ENCODE assay signal across 17 mouse cellular contexts in genomic region chr13:95782969-95783332, GRCm38 (mm10).
A peak's percentile ranks its signal among the peaks of the same experiment; 100 is the strongest.
DNase-seq lines count a peak whose midpoint lies in the region; ATAC-seq and TF ChIP-seq lines count a peak whose summit lies in the region.
"Had no signal": no experiment of that assay in that cellular context is flagged by ENCODE, and none has a peak within 500 bp of the region (broad histone marks: within the 10 kb centered on the region; RNA-seq: fewer than 3 reads in every experiment).

No protein-coding gene starts in this region.

- WGBS in liver, embryonic 12.5 days (ENCODE audit: insufficient replicate concordance): 34% methylated on average over 2 of the region's 2 CpGs
- 48% methylated on average over 2 of the region's 2 CpGs for WGBS in liver, embryonic 11.5 days
- WGBS in liver, embryonic 14.5 days (ENCODE audit: insufficient replicate concordance): 38% methylated on average over 2 of the region's 2 CpGs
- WGBS in stomach, postnatal 0 days: 52% methylated on average over 2 of the region's 2 CpGs
- 43% methylated on average over 2 of the region's 2 CpGs for WGBS in hindbrain, embryonic 12.5 days
- 71% methylated on average over 2 of the region's 2 CpGs for WGBS in kidney, embryonic 14.5 days

- no peak for TF ChIP-seq EP300 in liver, embryonic 14.5 days (IDR thresholded peaks at IDR 0.05; ENCODE audit: low read depth)
- TF ChIP-seq EP300 in stomach, postnatal 0 days (optimal IDR thresholded peaks at IDR 0.05): no peak

- H3K36me3 ChIP-seq in liver, embryonic 12.5 days: no peaks in the 10 kb centered on the region
- no peaks in the 10 kb centered on the region for H3K36me3 ChIP-seq in liver, embryonic 11.5 days (ENCODE audit: control insufficient read depth, insufficient read depth, low read length)
- no peaks in the 10 kb centered on the region for H3K36me3 ChIP-seq in liver, embryonic 14.5 days (replicated peaks; ENCODE audit: control insufficient read depth, insufficient read depth, low read depth)
- no peaks in the 10 kb centered on the region for H3K36me3 ChIP-seq in stomach, postnatal 0 days (ENCODE audit: control insufficient read depth, insufficient read depth, low read length)
- H3K36me3 ChIP-seq in hindbrain, embryonic 12.5 days: no peaks in the 10 kb centered on the region
- no peaks in the 10 kb centered on the region for H3K36me3 ChIP-seq in kidney, embryonic 14.5 days (ENCODE audit: control insufficient read depth, insufficient read depth, low read length)
- H3K36me3 ChIP-seq: forebrain, embryonic 12.5 days; lung, embryonic 15.5 days had no signal

- no peak overlapping the region for H3K9ac ChIP-seq in liver, embryonic 12.5 days
- no peak overlapping the region for H3K9ac ChIP-seq in liver, embryonic 11.5 days (ENCODE audit: low read depth, low read length)
- H3K9ac ChIP-seq in liver, embryonic 14.5 days (replicated peaks): no peak overlapping the region
- H3K9ac ChIP-seq in stomach, postnatal 0 days (ENCODE audit: low read length): no peak overlapping the region
- H3K9ac ChIP-seq in hindbrain, embryonic 12.5 days: no peak overlapping the region
- no peak overlapping the region for H3K9ac ChIP-seq in kidney, embryonic 14.5 days (ENCODE audit: low read depth, low read length)
- H3K9ac ChIP-seq: forebrain, embryonic 12.5 days; lung, embryonic 15.5 days had no signal

- H3K27me3 ChIP-seq in liver, embryonic 12.5 days (replicated peaks): no peaks in the 10 kb centered on the region
- H3K27me3 ChIP-seq in liver, embryonic 11.5 days (replicated peaks; ENCODE audit: control insufficient read depth, insufficient read depth, low read length): no peaks in the 10 kb centered on the region
- H3K27me3 ChIP-seq in liver, embryonic 14.5 days (ENCODE audit: control insufficient read depth, insufficient read depth, low read length): no peaks in the 10 kb centered on the region
- no peaks in the 10 kb centered on the region for H3K27me3 ChIP-seq in stomach, postnatal 0 days (ENCODE audit: control insufficient read depth, insufficient read depth, low read length)
- H3K27me3 ChIP-seq in hindbrain, embryonic 12.5 days: no peaks in the 10 kb centered on the region
- no peaks in the 10 kb centered on the region for H3K27me3 ChIP-seq in kidney, embryonic 14.5 days (ENCODE audit: control insufficient read depth, insufficient read depth, low read length)
- H3K27me3 ChIP-seq: forebrain, embryonic 12.5 days; lung, embryonic 15.5 days had no signal

- peaks cover 36% of the 10 kb centered on the region for H3K4me1 ChIP-seq in liver, embryonic 12.5 days
- H3K4me1 ChIP-seq in liver, embryonic 11.5 days (replicated peaks; ENCODE audit: control insufficient read depth, insufficient read depth, low read length): peaks cover 30% of the 10 kb centered on the region
- peaks cover 3 to 22% of the 10 kb centered on the region in 2 experiments; a peak in 3 of 4 replicates for H3K4me1 ChIP-seq in liver, embryonic 14.5 days (replicated peaks; ENCODE audit: control insufficient read depth in 2 of 2, insufficient read depth in 2 of 2, low read length in 1 of 2)
- peaks cover 6% of the 10 kb centered on the region; the same call in 1 of the 2 replicates for H3K4me1 ChIP-seq in stomach, postnatal 0 days (replicated peaks; ENCODE audit: control insufficient read depth, insufficient read depth)
- peaks cover 36% of the 10 kb centered on the region for H3K4me1 ChIP-seq in hindbrain, embryonic 12.5 days
- peaks cover 19% of the 10 kb centered on the region for H3K4me1 ChIP-seq in kidney, embryonic 14.5 days (ENCODE audit: control insufficient read depth, insufficient read depth, low read length)

- TF ChIP-seq CTCF in liver, embryonic 14.5 days (IDR thresholded peaks at IDR 0.05; ENCODE audit: low read depth): no peak
- no peak for TF ChIP-seq CTCF in stomach, postnatal 0 days (IDR thresholded peaks at IDR 0.05; ENCODE audit: low read depth)

- no peak overlapping the region for H3K4me3 ChIP-seq in liver, embryonic 12.5 days
- no peak overlapping the region for H3K4me3 ChIP-seq in liver, embryonic 11.5 days (ENCODE audit: low read depth, low read length)
- H3K4me3 ChIP-seq in liver, embryonic 14.5 days (ENCODE audit: insufficient read depth in 1 of 2, low read depth in 2 of 2, low read length in 2 of 2): no peak overlapping the region
- no peak overlapping the region for H3K4me3 ChIP-seq in stomach, postnatal 0 days (ENCODE audit: low read depth, low read length)
- H3K4me3 ChIP-seq in hindbrain, embryonic 12.5 days: no peak overlapping the region
- H3K4me3 ChIP-seq in kidney, embryonic 14.5 days (ENCODE audit: low read length): no peak overlapping the region
- H3K4me3 ChIP-seq: forebrain, embryonic 12.5 days; left cerebral cortex, adult 2 months; lung, embryonic 15.5 days had no signal

- DNase-seq in adrenal gland, adult (ENCODE audit: inconsistent age in 2 of 2, low spot score in 1 of 2): peak; percentile 73 to 89
- DNase-seq in adrenal gland, adult 18-20 months (ENCODE audit: low spot score in 2 of 2): no peak
- no peak for DNase-seq in liver, embryonic 11.5 days (ENCODE audit: low spot score)
- no peak for DNase-seq in liver, embryonic 14.5 days (ENCODE audit: low read depth in 3 of 3, low spot score in 3 of 3)
- DNase-seq in stomach, postnatal 0 days (ENCODE audit: low spot score): peak; percentile 55
- DNase-seq: cerebellum, postnatal 25 days; midbrain, embryonic 14.5 days; right cerebral cortex, postnatal 4 days; thymus, adult 2 months had no signal

- H3K27ac ChIP-seq in liver, embryonic 12.5 days: no peak overlapping the region
- H3K27ac ChIP-seq in liver, embryonic 11.5 days (ENCODE audit: low read depth, low read length): no peak overlapping the region
- H3K27ac ChIP-seq in liver, embryonic 14.5 days: no peak overlapping the region
- no peak overlapping the region; the same call in 1 of the 2 replicates for H3K27ac ChIP-seq in stomach, postnatal 0 days (replicated peaks)
- no peak overlapping the region for H3K27ac ChIP-seq in hindbrain, embryonic 12.5 days
- H3K27ac ChIP-seq in kidney, embryonic 14.5 days (ENCODE audit: low read depth, low read length): no peak overlapping the region
- H3K27ac ChIP-seq: forebrain, embryonic 12.5 days; kidney, postnatal 0 days; left cerebral cortex, adult 2 months; lung, embryonic 15.5 days had no signal

- no peaks in the 10 kb centered on the region for H3K9me3 ChIP-seq in liver, embryonic 12.5 days (replicated peaks)
- no peaks in the 10 kb centered on the region for H3K9me3 ChIP-seq in liver, embryonic 11.5 days (ENCODE audit: control insufficient read depth, low read length)
- no peaks in the 10 kb centered on the region for H3K9me3 ChIP-seq in liver, embryonic 14.5 days (ENCODE audit: control insufficient read depth, low read length)
- no peaks in the 10 kb centered on the region for H3K9me3 ChIP-seq in stomach, postnatal 0 days (ENCODE audit: control insufficient read depth, low read length)
- no peaks in the 10 kb centered on the region for H3K9me3 ChIP-seq in hindbrain, embryonic 12.5 days (replicated peaks)
- no peaks in the 10 kb centered on the region for H3K9me3 ChIP-seq in kidney, embryonic 14.5 days (ENCODE audit: control insufficient read depth, low read length)
- H3K9me3 ChIP-seq: forebrain, embryonic 12.5 days; lung, embryonic 15.5 days had no signal

- H3K4me2 ChIP-seq in liver, embryonic 12.5 days: no peak overlapping the region
- no peak overlapping the region for H3K4me2 ChIP-seq in liver, embryonic 11.5 days
- 0 out of 2 replicates have a peak overlapping the region, but pooled peaks have one; percentile 15 for H3K4me2 ChIP-seq in liver, embryonic 14.5 days (ENCODE audit: low read depth)
- H3K4me2 ChIP-seq in stomach, postnatal 0 days (replicated peaks; ENCODE audit: low read depth): no peak overlapping the region
- no peak overlapping the region for H3K4me2 ChIP-seq in hindbrain, embryonic 12.5 days (replicated peaks)
- no peak overlapping the region for H3K4me2 ChIP-seq in kidney, embryonic 14.5 days (replicated peaks; ENCODE audit: low read depth, low read length)
- H3K4me2 ChIP-seq: forebrain, embryonic 12.5 days; heart, embryonic 11.5 days; lung, embryonic 15.5 days had no signal

- peak; percentile 24; the same call in 1 of the 2 replicates for ATAC-seq in liver, embryonic 12.5 days
- no peak for ATAC-seq in liver, embryonic 11.5 days (replicated peaks; ENCODE audit: low FRiP score)
- no peak for ATAC-seq in liver, embryonic 14.5 days (ENCODE audit: insufficient read depth)
- ATAC-seq in stomach, postnatal 0 days (ENCODE audit: low FRiP score, low TSS enrichment): peak; percentile 49
- no peak for ATAC-seq in hindbrain, embryonic 12.5 days (ENCODE audit: low FRiP score)
- no peak for ATAC-seq in kidney, embryonic 14.5 days (ENCODE audit: low FRiP score, low TSS enrichment)

Comparison
In these comparisons a context has a peak if more than half of its experiments do, and no peak if none do; other contexts are left out.
1. DNase-seq: peak in adrenal gland, adult (2 of 2) and stomach, postnatal 0 days (single experiment); none in adrenal gland, adult 18-20 months (0 of 2), liver, embryonic 11.5 days (single experiment) and liver, embryonic 14.5 days (0 of 3).
2. ATAC-seq: peak in liver, embryonic 12.5 days (single experiment) and stomach, postnatal 0 days (single experiment); none in liver, embryonic 11.5 days (single experiment), liver, embryonic 14.5 days (single experiment), hindbrain, embryonic 12.5 days (single experiment) and kidney, embryonic 14.5 days (single experiment).